Mouse (Mus musculus): ENCODE measurements at regions not wholly inside any gene's neighbourhood (a gene's known extent, or its start where the extent isn't known, plus 50 kb on each side); places are given as distances from the start of the nearest gene placed in this dataset.

GRCm38 (mm10) chr16:5445776-5446175 lies 190.0 kb upstream of the Eef2kmt start:
- TF ChIP-seq CHD2 (IDR thresholded peaks at IDR 0.05; ENCODE audit: low read depth, low read length) (no peak), ZNF384 (IDR thresholded peaks at IDR 0.05; ENCODE audit: low read depth, low read length) (no peak), ZC3H11A (IDR thresholded peaks at IDR 0.05; ENCODE audit: borderline replicate concordance, low read depth, low read length) (no peak)

Data from ES-E14 (cell line).